Mouse (Mus musculus) ES-E14 (cell line): Measurements from ENCODE around the gene Zfp334.

ENCODE experiments used
- CHD2 ChIP-seq: IDR thresholded peaks from 2 replicates; pipeline ENCODE4 v1.6.1; 2014; ENCODE audit warnings: mild to moderate bottlenecking, low read depth, low read length, inconsistent platforms
- HCFC1 ChIP-seq: IDR thresholded peaks from 2 replicates; pipeline ENCODE4 v1.6.1; 2012; ENCODE audit warnings: low read length, inconsistent platforms, borderline replicate concordance; ENCODE audit not compliant: insufficient read depth
- MAFK ChIP-seq: IDR thresholded peaks from 2 replicates; pipeline ENCODE4 v1.6.1; 2014; ENCODE audit warnings: mild to moderate bottlenecking, low read depth, low read length, inconsistent platforms; ENCODE audit not compliant: insufficient read depth
- ZC3H11A ChIP-seq: IDR thresholded peaks from 2 replicates; pipeline ENCODE4 v1.6.1; 2012; ENCODE audit warnings: low read depth, mild to moderate bottlenecking, inconsistent platforms, low read length, borderline replicate concordance

GRCm38 (mm10) chr2:165414321-165414720 lies 26.3 kb upstream of the Zfp334 start:
- TF ChIP-seq ZC3H11A (no peak), MAFK (no peak), HCFC1 (no peak), CHD2 (no peak)
